Mouse (Mus musculus) embryo, embryonic 10 days (tissue): ENCODE measurements around the gene Trit1.
"Not testable (repeated sequence)": the region's sequence is repeated elsewhere in the genome, so short reads cannot be mapped to it uniquely, and the experiment has no call there.

Source experiments
- DNase-seq: peaks from one replicate; pipeline ENCODE4 v3.0.0-alpha.2; 2015; ENCODE audit warnings: low spot score

The Trit1 gene

DNA sequence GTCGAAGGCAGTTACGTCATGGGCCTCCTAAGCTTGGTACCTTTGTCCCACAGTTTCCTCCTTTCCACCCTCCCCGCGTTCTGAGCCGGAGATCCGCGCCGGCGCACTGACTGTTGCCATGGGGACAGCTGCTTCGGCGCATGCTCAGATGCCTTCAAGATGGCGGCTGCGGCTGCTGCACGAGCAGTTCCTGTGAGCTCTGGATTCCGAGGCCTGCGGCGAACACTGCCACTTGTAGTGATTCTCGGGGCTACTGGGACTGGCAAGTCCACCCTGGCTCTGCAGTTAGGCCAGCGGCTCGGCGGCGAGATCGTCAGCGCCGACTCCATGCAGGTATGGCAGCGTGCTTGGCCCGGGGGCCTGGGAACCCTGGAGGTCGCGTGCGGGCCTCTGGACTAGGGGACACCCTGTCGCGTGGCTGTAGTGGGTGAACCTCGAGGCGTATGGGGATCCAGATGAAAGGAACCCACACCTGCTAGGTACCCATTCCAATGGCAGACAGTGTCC is at the start of gene Trit1:
Gene Trit1 (plus strand): TSS at position 147 of the 507 bp plus-strand sequence.
- DNase-seq: peak; percentile 99

DNA sequence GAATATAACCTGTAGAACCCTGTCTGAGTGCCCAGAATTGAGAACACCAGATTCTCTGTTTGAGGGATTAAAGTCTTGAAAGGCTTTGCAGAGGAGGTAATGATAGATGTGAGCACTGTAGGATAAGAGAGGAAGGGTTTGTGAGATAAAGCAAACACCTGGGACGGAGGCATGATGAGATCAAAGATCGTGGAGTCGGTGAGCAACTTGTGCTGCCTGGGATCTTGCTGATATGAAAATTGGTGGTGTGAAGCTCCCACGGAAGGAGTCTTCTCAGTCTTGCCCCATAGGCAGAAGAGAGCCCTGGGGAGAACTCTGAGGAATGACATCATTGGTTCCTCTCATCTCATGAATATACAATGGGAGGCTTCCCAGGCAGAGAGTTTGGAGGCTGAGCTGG is 48.3 kb upstream of the Trit1 start:
- no peak for DNase-seq

DNA sequence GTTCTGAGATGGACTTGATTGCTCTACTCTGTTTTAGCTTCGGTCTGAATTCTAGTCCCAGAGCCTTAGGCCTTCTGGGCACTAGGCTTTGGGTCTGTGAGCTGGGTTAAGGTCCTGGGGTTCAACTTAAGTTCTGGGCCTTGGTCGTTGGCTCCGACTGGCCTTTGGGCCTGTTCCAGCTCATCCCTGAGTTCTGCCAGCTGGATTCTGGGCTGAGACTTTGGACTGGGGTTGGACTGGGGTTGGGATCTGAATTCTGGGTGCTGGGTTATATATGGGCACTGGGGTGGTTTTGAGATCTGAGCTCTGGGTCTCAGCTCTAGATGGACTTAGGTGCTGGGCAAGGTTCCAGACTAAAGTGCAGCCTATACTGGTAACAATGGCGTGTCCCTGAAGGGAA is 45.2 kb upstream of the Trit1 start:
- no peak for DNase-seq

DNA sequence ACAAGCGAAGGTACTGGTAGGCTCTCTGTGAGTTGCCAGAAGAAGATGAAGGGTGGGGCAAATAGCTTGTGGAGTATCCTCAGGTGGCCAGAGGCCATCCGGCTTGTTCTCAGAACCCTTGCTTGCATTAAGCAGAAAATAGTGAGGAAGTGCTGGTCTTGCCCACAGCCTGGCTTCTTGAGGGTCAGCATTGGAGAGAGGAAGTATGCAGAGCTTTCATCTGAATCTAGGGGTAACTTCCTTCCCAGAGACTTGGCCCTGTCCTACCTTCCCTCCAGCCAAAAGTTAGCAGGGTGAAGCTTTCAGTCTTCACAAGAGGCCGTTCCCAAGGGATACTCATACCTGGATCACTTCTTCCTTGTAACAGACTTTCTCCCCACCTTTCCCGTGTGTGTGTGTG is 44.8 kb upstream of the Trit1 start:
- no peak for DNase-seq

DNA sequence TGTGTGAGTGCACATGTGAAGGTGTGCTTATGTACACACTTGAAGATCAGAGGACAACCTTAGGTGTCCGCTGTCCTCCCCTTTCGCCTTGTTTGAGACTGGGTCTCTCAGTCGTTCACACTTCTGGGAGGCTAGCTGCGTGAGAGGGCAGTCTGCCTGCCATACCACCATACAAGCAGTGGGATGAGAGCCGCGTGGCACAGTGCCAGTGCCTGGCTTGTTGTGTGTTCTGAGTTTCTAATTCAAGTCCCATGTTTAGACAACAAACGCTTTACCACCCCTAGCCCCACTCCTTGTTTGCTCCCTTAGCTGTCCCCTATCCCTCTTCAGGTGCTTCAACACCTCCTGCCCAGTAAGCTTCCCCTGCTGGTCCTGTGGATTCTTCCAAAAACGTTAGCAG is 44.3 kb upstream of the Trit1 start:
- DNase-seq: no peak

DNA sequence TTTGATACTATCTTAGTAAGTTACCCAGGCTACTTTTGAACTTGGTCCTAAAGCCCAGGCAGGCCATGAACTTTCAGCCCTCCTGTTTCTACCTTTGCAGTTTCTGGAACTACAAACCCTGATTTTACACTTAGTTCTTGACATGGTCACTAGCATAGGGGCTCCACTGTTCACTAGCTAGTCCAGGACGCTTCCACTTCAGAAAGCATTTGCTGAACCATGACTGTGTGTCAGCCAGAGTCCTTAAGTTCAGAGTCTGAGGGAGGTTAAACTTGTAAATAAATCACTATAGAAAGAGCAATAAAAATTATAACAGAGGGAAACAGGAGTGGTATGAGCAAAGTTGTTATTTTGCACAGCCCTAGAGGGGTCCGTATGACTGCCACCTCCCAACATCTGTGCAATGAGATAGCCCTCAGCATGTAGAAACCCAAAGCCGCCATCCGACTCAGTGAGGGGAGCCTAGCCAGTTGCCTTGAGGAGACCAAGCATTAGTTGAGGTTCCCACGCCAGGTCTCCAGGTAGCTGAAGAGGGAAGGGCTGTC is 41.3 kb upstream of the Trit1 start:
- no peak for DNase-seq

DNA sequence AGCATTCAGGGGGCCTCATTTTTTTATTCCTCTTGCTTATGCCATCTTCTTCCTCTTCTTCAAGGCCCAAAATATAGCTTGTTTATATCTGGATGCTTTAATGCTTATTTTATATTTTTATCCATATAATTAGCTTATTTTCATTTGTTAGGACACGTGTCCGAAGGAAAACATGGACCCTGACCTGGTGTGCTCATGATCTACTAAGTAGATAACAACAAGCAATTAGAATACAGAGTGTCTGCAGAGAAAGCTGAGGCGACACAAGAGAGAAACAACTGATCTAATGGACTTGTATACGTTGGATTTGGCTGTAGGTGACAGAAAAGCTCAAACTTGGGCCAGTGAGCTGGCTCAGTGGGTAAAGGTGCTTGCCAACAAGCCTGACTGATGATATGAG is 39.5 kb upstream of the Trit1 start:
- no peak for DNase-seq

DNA sequence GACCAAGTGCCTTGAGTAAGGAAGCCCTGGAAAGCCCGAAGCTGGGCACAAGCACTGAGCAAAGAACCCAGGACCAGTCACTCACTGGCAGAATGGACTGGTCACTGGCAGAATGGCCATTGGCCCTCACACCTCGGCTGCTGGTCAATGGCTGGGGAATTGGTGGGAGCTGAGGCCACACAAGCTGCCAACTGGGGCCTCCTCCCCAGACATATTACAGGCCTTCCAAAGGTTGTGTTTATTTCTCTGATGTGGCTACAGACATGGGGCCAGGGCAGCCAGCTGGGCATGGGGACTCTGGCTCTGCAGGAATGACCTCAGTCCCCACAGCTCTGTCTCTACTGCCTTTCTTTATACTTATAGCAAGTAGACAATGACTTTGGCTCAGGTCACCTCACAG is 37.5 kb upstream of the Trit1 start:
- no peak for DNase-seq

DNA sequence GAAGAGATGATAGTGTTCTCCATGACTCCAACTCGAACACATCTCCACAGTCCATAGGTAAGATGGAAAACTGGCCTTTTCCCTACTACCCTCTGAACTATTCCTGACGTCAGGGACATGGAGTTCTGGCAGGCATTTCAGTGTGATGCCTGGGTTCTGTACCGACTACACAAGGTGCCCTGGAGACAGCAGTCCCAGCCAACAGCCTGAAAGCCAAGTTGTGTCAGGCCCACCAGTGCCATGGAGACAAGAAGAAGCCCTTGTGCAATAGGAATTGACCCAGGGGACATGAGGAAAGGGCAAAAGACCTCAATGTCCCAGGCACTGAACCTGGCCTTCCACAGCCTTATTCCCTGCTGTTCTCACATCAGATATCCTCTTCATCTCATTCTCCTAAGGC is 36.6 kb upstream of the Trit1 start:
- no peak for DNase-seq

DNA sequence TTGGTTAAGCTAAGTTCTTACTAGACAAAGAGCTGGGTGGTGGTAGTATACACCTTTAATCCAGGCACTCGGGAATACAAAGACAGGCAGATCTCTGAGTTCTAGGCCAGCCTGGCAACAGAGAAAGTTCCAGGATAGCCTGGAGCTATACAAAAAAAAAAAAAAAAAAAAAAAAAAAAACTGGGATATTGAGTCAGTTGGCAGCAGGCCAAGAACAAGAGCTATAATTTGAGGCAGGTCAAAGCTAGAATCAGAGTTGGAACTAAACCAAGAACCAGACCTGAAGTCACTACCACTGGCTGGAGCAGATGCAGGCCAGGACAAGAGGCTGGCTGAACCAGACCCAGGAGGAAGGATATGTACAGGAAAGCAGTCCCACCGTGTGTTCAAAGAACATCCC is 35.7 kb upstream of the Trit1 start:
- no peak for DNase-seq

DNA sequence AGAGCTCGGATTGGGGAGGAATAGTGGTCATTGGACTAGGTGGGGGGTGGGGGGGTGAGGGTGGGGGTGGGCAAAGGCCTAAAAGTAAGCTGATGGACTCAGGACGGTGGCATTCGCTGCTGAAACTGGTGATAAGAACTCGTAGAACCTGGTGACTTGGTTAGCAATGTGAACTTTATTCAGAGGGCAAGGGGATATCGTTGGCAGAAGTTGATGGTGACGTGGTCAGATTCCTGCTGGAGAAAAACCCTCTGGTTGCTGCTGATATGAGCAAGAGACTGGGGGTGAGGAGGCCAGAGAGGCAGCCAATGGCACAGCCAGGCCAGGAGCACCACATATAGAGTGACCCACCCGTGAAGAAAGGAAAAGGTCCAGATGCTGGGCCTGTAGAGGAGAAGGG is 35.2 kb upstream of the Trit1 start:
- no peak for DNase-seq

DNA sequence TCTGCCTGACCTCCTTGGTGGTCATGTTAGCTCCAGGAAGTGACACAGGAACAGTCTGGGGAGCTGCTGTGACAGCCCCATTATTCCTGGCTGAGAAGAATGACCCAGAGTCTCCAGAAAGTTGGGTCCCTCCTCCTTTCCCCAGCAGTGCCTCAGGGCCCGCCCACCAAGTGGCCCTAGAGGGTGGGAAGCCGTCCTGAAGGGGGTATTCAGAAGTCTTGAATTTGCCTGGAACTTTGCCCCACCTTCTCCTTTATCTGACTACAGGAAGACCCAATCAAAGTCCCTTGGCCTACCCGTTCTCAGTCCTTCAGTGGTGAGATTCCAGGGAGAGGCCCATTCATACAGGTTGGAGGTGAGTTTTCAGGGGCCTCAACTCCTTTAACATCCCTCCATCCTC is 34.5 kb upstream of the Trit1 start:
- no peak for DNase-seq

DNA sequence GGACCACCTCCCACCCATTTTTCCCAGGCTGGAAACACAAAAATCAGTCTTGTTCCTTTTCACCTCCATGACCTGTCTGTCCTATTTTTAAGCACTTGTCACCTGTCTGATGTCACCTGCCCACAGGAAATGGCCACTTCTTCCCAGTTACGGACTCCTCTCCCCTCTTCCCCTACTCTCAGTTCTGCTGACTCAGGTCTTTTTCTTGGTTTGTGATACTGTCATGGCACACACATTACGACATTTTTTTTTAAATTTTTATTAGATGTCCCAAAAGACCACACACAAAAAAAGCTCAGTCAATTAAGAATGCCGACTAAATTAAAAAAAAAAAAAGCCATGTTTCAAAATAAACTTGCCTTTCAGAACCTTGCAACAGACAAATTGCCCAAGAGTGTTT is 33.9 kb upstream of the Trit1 start:
- no peak for DNase-seq

DNA sequence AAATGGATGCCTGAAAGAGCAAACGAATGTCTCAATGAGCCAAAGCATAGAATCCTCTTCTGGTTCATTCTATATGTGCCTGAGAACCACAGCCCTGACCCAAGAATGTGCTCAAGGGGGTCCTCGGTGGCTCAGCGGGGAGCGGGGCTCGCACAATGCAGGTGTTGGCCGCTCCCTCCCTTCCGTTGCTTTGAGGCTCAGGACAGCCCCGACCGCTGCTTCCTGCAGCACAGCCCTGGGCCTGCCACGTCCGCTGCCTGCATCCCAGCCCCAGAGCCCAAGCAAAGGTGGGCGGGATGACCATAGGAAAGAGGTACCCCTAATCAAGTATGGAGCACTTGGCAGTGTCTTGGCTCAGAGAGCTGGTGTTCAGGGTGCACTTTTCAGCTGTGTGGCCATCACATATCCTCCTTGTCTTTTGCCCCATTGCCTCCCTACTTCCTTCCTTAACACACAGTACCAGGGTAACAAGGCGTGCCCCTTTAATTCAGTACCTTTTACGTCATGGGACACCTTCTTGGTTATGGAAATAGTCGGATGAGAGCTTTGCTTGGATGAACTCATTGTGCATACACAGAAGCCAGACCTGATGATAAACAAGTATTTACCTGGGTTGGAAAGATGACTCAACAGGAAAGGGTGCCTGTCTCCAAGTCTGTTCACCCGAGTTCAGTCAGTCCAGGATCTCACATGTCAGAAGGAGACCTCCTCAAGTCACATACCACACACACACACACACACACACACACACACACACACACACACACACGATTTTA is 32.7 kb upstream of the Trit1 start:
- no peak for DNase-seq

DNA sequence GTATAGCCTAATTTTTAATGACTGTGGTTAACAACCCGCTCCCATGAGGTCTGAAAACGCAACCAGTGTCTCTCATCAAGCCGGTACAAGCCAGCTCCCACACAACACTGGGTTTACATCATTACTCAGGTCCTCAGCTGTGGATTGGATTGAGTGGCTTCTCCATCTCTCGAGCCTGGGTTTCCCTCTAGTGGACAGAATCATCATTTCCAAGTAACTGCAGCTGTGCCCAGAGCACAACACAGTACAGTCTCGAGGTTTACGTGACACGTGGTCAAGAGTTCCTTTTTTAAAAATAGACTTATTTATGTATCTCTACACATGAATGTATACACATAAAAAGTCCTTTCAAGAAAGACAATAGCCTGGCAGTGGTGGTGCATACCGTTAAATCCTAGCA is 31.3 kb upstream of the Trit1 start:
- peak; percentile 81 for DNase-seq

DNA sequence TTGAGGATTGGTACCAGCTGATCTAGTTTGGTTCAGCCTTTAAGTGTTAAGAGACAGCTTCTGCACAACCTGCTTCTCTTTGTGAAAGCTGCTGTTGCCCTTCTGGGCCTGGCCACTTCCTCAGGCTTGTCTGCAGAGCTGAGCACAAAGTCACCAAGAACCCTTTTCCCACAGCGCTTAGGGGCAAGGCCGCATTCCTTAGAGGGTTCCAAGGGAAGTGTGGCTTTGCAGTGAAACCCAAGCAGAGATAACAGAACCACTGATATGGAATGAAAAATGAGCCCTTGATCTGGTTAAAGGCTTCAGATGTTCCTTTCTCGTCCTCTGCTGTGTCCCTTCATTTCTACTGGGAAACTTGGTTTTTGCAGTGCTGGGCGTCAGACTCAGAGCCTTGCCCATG is 29.0 kb upstream of the Trit1 start:
- DNase-seq: no peak

DNA sequence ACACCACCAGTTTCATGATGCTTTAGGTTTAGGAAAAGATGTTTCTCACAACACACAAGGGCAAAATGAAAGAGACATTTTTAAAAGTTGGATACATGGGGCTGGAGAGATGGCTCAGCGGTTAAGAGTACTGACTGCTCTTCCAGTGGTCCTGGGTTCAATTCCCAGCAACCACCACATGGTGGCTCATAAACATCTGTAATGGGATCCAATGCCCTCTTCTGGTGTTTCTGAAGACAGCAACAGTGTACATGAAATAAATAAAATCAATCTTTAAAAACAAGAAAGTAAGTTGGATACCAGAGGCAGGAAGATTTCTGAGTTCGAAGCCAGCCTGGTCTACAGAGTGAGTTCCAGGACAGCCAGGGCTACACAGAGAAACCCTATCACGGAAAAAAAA is 28.4 kb upstream of the Trit1 start:
- not testable (repeated sequence) for DNase-seq

DNA sequence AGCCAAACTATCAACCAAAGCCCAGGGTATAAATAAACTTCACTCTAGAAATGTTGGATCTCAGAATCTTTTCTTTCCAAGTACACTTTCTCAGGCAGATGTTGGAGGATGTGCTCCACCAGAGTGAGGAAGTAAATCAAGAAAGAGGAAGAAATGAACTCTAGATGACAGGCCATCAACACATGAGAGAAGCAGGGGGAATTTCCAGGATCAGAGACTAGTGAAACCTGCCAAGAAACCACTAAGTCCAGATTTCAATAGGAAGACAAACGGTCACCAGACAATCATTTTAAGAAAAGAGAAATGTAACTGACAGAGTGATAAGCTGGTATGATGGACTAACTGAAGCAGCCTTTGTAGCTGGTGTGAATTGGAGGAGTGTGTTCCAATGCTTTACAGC is 25.2 kb upstream of the Trit1 start:
- no peak for DNase-seq

DNA sequence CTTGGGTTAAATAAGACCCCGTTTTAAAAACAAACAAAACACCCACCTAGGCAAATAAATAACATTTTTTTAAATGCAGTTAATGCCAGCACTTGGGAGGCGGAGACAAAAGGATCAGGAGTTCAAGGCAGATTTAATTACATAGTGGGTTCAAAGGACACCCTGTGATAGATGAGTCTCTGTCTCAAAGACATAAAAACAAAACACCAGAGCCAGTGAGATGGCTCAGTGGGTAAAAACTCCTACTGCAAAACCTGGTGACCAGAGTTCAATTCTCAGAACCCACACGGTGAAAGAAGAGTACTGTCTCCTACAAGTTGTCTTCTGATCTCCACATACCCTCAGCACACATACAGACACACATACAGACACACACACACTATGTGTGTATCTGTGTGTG is 24.1 kb upstream of the Trit1 start:
- no peak for DNase-seq

DNA sequence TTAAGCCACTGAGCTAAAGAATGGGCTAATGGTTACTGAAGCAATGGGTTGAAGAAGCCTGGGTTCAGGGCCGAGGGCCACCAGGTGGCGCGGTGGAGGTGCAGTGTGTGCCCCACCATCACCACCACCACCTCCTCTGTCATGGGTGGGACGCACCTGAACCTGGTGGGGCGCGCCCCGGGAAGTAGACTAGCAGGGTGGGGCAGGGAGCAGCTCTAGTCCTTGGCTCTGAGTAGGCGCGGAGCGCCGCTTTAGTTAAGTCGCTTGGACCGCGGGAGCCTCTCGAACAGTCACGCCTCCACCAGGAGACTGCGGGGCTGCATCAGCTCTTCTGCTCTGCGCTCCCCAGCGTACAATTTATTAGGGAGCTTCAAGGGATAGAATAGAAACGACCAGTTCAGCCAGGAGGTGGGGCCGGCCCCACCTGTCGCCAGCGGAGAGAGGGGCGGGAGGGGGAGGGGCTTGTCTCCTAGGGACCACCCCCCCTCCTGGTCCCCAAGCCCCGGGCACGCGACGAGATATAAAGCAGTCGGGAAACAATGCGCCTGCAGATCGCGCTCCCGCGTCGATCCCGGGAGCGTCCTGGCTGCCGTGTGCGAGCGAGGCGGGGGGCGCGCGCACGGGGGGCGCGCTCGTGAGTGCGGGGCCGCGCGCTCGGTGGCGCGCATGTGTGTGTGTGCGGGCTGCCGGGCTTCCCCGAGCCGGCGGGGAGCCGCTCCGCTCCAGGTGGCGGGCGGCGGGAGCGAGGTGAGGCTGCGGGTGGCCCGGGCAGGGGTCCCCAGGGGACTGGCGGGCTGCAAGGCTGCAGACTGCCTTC is 20.8 kb upstream of the Trit1 start, which contains the start of gene Mycl:
Gene Mycl (plus strand): TSS at position 249 of the 817 bp plus-strand sequence.
- DNase-seq: peak; percentile 92

DNA sequence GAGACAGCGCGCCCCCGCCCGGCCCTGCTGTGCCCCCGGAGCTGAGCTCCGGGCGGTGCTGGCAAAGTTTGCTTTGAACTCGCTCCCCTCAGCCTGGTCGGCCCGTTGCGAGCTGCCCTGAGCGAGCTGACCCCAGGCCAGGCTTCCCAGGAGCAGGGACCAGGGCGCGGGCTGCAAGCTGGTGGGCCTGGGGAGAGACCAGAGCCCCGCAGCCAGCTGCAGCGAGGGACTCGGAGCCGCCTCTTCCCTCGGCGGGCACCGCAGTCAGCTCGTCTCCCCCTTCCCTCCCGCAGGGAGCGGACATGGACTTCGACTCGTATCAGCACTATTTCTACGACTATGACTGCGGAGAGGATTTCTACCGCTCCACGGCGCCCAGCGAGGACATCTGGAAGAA is 20.2 kb upstream of the Trit1 start:
- DNase-seq: peak; percentile 63

DNA sequence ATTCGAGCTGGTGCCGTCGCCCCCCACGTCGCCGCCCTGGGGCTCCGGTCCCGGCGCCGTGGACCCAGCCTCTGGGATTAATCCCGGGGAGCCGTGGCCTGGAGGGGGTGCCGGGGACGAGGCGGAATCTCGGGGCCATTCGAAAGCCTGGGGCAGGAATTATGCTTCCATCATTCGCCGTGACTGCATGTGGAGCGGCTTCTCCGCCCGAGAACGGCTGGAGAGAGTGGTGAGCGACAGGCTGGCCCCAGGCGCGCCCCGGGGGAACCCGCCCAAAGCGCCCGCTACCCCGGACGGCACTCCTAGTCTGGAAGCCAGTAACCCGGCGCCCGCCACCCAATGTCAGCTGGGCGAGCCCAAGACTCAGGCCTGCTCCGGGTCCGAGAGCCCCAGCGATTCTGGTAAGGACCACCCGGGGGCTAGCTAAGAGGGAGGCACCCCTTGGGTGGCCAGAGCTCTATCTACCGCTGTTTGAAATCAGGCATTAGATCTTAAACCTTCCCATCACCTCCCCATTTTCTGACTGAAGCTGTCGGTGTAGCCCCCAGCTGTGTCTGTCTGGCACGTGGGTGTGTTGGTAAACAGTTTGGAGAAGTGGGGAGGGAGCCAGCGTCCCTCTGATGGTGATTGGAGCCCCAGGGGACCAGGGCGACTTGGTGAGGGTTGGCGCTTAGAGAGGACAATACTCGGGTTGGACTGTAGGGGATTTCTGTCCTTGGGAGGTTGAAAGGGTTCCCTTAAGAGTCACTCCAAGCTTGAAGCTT is 19.6 kb upstream of the Trit1 start:
- peak; percentile 81 for DNase-seq
